Mouse (Mus musculus) cerebellum, postnatal 10 days (tissue): ENCODE data around the gene Gucy2e.
A peak's percentile ranks its signal among the peaks of the same experiment; 100 is the strongest.

ENCODE experiments used
- DNase-seq, 2 experiments: peaks; one replicate each; pipeline ENCODE4 v3.0.0; 2021; ENCODE audit warnings: mixed read lengths in 2 of 2

Gucy2e gene

DNA sequence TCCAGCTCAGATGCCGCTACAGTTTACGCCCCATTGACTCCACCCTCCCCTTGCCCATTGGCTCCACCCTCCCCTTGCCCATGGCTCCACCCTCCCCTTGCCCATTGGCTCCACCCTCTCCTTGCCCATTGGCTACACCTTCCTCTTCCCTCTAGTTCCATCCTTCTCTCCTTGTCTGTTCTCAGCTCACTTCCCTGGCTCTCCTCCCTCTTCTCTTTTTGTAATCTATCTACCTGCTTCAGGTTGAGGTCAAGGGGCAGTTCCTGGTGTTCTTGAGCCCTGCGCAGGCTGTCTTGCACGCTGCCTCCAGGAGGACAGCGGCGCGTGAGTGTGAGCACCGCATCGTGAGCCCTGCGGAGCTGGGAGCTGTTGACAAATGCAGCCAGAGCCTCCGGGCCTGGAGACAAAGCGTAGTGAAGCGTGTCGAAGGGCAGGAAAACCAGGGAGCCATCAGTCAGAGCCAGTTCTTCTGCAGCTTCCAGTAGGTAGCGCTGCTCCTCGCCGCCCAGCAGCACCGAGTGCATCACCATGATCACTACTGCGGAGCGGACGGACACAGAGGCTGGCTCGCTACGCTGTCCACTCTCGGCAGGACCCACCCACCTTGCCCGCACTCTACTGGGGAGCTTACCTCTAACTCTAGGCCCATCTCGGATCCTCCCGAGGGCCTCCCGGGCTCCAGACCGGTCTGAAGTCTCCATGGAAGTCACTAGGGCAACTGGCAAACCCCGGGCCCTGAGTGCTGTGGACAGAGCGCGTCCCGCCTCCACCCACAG is 1.4 kb downstream of the Gucy2e start:
- DNase-seq: peak; percentile 92 to 93

DNA sequence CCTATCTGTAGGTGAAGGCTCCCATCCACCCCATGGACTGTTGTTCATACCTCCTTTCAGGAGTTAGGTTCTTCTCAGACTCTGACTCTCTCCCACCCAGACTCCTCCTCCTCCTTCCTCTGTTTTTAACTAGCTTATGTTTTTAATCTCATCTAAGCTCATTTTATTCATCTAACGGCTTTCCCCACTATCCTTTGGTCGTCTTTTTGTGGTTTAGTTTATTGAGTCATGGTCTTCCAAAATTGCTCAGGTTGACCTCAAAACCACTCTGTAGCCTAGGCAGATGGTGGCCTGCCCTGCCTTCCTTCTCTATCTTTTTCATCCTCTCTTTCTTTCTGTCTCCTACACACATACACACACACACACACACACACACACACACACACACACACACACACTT is 3.7 kb downstream of the Gucy2e start:
- no peak for DNase-seq

DNA sequence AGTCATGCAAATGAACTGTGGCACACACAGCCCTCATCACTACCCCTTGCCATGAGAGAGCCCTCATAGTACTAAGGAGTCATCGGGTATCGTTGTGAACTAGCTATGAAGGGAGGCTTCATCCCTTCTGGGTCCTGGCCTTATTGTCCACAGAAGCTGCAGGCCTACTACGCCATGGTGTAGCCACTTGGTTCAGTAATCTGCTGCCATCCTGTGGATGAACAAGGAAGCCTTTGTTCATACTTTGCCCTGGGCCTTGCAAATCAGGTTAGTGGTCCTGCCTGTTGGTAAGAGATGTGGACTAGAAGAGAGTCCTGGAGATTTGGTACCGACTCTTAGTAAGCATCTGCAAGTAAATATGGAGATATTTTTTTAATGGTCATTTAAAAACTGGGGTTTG is 6.4 kb downstream of the Gucy2e start:
- no peak for DNase-seq

DNA sequence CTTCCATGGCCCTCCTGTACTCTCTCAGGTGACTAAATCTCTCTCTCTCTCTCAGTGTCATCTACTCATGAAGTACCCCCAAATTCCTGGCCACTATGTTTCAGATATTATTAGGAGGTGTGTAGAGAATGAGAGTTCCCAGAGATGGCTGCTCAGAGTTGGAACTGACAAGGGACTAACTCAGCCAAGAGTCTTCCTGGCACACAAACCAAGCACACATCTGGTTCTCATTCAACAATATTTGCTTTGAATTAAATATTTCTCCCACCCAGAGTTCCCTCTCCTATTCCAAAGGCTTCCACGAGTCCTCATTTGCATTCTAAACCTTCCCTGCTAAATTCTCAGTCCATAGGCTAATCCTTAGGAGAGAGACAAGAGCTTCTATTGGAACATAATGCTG is 11.1 kb downstream of the Gucy2e start:
- DNase-seq: no peak

DNA sequence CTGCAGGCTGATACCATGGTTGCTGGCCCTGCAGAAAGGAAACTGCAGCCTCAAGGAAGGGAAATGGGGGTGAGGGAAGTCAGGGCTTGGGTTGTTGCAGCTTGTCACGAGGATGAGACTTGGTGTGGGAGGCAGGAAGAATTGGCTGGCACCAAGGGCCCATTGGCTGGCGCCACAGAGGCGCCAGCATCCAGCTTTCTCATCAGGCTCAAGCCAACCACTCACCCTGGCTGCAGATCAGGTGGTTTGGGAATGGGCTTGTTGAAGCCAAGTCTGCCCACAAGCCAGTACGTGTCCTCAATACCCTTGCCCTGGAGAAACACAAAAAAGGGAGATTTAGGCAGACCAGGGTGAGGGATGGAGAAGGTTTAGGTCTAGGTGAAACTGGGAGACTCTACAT is 13.7 kb downstream of the Gucy2e start:
- DNase-seq: peak in 1 of 2 experiments; percentile 42

DNA sequence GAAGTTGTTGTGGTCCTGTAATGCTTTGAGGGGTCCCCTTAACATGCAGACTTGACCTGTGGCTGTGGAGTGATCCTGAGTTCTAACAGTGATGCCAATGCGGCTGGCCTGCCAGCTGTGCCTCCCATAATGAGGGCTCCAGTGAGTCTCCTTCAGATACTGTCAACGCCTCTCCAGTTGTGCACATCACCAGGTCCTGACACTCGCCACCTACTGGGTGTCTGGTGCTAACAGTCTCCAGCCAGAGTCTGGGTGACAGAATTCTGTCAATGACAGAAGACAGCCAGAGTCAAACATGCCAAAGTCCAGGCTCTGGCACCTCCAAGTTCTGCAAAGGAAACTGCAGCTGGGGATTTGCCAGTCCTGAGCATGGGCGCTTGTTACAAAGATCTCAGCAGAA is 15.8 kb downstream of the Gucy2e start:
- no peak for DNase-seq

DNA sequence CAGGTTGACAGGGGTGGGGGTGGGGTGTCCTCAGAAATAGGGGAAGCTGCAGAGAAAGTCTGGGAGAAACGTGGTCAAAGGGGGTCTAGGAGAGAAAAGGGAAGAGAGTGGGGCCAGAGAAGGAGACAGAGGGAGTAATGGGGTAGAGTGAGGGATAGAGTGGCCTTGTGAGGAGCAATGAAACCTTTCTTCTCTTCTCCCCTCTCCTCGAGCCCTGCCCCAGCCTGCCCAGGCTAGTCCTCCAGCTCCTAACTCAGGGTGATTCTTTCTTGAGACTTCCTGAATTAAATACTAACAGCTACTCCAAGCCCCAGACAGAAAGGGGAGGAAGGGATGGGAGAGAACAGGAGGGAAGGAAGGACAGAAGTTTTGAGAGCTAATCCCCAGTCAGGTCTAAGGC is 18.2 kb downstream of the Gucy2e start:
- DNase-seq: no peak

DNA sequence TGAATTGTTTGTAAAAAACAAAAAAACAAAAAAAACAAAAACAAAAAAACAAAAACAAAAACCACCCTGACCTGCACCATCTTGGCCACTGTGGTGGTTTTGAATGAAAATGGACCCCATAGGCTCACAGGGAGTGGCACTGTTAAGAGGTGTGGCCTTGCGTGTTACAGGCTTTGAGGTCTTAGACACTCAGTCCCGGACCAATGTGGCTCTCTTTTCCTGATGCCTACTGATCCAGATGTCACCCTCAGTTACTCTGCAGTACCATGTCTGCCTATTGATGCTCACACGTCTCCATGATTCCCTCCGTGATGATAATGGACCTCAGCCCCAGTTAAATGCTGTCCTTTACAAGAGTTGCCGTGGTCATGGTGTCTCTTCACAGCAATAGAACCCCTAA is 19.4 kb downstream of the Gucy2e start:
- DNase-seq: no peak

DNA sequence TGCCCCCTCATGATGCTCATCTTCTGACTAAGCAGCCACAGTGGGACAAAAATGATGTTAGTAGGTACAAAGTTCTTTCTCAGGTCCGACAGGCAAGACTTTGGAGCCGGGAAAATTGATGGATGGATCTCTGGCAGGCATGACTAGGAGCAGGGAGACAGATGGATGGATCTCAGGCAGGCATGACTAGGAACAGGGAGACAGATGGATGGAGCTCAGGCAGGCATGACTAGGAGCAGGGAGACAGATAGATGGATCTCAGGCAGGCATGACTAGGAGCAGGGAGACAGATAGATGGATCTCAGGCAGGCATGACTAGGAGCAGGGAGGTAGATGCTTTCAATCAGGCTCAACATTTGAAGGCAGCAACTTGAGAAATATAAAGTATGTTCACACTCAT is 25.4 kb downstream of the Gucy2e start:
- DNase-seq: peak; percentile 74 to 82

DNA sequence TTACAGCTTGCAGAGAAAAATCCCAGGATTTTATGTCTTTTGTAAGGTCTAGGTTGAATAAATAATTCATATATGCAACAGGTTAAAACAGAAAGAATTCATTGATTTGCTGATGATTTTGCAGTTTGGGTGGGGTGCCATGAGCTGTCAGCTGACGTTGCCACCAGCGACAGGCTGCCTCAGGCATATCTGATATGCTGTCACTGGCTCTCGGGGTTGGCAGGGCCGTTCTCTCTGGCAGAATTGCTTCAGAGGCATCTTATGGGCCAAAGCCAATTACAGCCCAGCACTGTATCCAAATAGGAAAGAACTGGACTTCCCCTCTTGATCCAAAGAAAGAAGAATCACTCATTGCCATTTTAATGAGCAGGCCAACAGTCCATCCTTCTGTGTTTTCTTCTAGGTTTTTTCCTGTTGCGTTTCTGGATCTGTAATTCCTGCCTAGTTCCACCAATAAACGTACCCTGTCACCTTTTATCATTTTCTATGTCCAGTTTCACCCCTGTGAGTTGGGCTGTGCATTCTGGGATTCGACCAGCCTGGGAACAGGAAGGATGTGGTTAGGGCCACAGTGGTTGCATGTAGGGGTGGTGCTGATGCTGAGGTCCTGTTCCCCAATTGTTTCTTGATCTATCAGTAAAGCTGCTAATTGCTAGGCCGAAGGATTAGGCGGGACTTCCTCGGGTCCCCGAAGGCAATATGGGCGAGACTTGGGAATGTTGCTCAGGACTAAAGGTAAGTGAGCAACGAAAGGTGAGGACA is 34.2 kb downstream of the Gucy2e start:
- peak in 1 of 2 experiments; percentile 22 for DNase-seq

DNA sequence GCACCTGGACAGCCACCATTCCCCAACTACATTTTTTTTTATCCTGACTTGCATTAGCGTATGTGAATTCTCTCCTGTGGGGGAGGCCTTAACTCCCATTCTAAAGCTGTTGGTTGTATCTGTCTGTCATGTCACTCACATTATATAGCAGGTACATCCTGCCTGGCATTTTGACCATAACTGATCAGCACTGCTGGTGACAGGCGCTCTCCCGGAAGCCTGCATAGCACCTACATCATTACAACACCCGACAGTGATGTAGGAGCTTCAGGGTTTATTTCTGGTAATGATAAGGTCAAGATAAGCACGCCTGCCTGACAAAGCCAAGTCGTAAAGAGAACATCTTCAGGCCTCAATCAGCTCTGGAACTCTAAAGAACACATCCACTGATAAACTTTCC is 36.6 kb downstream of the Gucy2e start:
- DNase-seq: no peak

DNA sequence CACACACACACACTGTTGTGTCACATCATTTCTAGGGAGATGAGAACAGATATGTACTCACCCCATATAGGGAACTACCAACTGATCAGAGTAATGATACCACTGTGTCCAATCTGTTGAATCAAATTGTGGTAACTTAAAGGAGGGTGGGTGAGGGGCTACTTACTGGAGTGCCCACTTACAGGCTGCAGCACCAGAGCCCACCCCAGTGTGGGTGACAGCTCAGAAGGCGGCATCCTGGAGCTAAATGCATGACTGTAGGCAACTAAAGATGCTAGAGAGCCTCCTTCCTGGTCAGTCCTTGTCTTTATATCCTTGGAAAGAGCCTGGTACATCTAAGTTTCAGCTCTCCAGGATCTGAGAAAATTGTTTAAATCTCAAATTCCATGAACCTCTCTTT is 37.6 kb downstream of the Gucy2e start:
- no peak for DNase-seq

DNA sequence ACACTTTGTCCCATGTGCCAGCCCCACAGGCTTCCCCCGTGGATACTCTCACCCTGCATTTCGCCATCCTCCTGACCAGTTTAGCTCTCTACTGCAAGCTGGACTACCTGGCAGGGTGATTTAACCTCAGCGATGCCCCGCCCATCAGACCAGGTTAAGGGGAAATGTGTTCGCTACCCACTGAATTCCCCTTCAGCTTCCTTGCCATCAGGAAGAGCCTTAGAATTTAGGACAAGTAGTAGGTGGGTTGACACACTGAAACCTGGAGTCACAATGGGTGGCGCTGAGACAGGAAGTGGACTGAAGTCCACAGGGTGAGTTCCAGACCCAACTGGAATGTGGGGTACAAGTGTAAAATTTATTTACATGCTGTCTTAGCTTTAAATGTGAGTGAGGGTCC is 39.1 kb downstream of the Gucy2e start, which contains the start of gene Alox8:
Gene Alox8 (minus strand): TSS at position 101 of the 400 bp plus-strand sequence.
- DNase-seq: no peak

DNA sequence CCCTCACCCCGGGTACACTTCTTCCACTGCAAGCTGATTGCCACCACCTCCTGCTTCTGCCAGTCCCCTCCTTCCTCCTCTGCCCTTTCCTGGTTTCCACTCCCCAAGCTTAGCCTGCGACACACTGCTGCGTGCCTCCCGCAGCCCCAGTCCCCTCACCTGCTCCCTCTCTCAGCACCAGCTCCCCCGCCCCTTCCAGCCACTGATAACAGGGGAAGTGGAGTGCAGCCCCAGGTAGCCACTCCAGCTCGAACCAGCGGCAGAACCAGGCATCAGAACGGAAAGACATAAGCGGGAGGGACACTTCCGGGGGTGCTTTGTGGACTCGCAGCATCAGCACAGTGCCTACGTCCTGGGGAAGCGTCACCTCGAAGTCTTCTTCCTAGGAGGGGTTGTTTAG is 39.6 kb downstream of the Gucy2e start:
- no peak for DNase-seq

DNA sequence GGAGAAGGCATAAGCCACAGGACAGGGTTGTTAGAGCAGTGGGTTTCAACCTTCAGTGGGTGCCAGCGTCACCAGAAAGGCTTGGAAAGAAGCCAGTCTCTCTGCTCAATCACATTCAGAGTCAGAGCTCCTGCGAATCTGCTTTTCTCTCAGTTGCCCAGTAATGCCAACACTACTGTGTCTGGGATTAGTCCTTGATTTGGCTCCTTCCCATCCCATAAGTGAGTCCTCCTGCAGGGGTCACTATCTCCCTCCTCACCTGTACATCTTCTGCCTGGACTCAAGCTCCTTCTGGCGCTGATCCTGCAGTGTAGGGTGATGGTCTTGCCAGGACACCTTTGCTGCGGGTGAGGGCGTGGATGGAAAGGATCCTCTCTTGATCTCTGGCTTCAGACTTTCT is 40.1 kb downstream of the Gucy2e start:
- peak; percentile 69 to 76 for DNase-seq

DNA sequence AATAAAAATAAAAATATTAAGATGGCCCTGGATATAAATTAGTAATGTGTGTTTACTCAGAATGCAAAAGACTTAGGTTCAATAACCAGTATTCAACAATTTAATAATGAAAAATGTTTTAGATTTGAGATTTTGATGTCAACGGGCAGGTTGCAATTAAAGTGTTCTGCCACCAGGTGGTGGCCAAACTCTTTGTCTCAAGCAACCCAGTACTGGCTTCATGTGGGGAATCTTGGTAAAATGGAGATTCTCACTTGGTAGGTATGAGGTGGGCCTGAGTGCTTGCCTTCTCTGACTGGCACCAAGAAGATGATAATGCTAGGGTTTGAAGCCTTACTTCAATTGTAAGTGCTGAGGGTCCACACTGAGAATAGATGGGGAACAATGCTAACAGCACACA is 44.0 kb downstream of the Gucy2e start:
- DNase-seq: peak; percentile 70 to 74

DNA sequence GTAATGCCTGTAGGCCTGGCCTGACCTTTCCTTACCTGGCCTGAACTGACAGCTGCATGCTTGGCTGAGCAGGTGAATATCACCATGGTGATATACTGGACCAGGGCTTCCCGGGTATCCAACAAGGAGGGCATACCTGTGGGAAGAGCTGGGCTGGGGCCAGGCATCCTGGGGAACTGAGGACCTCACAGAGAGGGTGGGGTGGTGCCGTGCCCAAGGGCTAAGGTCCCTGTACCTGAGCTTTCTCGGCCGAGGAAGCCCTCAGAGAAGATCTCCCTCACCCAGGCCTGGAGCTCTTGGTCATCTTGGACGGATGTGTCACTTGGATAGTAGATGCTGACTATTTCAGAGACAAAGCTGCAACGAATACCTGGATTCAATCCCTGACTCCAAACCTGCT is 50.9 kb downstream of the Gucy2e start:
- DNase-seq: no peak

DNA sequence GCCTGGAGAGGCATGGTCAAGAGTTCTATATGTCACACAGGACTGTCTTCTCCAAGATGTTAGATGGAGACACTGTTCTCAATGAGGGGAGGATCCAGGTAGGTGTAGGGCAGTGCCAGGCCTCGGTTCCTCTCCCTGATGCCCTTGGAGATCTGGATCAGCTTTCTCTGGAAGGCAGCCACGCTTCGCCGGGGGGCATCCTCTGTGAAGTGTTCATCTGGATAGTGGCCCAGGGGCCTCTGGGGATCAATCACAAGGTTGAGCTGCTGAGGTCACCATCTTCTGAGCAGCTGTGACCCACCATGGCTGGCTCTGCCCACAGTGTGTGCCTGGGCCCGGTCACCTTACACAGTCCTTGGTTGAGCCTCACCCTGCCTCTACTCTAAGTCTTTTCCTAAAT is 51.8 kb downstream of the Gucy2e start:
- peak in 1 of 2 experiments; percentile 35 for DNase-seq

DNA sequence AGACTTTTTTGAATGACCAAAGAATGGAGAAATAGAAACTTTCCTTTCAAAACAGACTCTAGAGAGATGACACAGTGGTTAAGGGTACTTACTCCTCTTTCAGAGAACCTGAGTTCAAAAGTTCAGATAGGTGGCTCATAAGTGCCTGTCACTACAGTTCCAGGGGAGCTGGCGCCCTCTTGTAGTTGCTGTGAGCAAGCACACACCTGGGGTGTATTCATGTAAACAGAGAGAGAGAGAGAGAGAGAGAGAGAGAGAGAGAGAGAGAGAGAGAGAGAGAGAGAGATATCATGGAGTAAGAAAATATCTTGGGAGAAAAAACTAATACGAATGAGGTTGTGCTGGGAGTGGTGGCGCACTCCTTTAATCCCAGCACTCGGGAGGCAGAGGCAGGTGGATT is 56.7 kb downstream of the Gucy2e start:
- DNase-seq: no peak

DNA sequence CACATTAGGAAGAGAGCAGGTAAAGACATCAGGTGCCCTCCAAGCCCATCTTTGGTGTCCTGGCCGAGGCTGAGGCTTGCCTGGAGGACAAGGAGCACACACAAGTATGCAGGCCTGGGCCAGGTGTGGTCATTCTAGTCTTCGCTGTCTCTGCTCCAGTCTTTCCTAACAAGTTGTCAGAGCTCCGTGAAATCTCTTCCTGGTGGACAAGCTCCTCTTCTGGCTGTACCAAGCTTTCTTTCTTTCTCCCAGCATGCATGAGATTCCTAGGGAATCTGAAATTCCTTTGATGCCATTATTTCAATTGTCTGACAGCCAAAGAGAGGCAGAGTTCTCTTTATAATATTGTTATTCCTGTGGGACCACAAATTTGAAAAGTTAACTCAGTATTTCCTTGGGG is 57.3 kb downstream of the Gucy2e start:
- DNase-seq: no peak

DNA sequence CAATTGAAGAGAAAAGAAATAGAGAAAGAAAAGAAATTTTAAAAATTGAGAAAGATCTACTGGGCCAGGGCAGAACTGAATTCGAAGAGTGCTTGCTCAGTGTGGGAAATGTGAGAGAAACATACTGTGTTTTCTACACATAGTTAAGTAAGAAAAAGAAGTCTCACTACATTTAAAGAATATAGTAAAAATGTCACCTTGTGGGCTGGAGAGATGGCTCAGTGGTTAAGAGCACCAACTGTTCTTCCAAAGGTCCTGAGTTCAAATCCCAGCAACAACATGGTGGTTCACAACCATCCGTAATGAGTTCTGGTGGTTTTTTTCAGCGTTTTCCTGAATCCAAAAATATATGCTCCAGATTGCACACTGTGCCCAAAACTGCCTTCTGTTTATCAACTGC is 58.3 kb downstream of the Gucy2e start:
- DNase-seq: no peak

DNA sequence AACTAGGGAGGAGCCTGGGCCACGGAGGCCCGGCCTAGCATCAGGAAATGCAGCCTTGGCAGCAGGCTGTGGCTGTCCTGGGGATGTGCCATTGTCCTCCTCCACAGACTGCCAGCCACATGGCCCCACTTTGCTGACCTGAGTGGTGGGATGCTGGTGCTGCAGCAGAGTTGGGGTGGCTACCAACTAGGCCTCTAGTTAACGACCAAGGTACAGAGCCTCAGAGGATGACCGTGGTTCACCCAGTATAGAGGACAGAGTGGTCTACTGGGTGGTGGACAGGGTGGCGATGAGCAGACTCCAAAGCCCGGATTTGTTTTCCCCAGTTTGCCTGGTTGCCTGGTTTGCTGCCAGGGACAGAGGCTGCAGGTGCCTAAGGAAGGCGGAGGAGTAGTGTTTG is 62.1 kb downstream of the Gucy2e start:
- no peak for DNase-seq

DNA sequence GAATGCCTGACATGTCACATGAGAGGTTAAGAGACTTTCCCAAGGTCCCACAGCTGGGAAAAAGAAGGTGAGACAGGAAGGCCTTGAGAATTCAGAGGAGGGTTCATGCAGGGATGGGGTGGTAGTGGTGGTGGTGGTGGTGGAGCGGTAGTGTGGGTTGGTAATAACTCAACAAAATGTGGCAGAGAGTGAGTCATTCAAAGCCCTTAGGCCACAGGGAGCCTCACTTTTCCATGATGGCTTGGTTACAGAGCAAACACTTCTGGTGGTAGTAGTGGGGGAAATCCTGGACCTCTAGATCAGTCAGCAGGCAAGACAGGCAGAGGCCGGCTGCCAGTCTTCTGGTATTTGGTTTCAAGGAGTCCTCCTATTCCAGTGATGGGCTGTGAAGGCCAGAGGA is 64.2 kb downstream of the Gucy2e start:
- no peak for DNase-seq

DNA sequence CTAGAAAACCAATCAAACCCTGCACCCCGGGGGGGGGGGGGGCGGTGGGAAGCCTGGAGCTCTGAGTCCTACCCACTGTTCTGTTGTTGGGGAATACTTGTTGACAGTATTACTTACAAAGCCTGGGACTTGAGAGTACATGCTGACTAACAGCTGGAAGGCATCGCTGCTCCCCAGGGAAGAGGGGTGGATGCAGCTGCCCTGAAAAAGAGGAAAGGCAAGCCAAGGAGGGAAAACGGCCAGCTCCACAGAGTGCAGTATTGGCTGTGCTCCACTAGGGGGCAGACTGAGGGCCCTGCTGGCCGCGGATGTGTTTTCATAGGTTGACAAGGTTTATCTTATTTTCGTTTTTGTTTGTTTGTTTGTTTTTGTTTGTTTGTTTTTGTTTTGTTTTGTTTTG is 65.2 kb downstream of the Gucy2e start:
- DNase-seq: peak; percentile 81 to 86
